Mouse (Mus musculus) heart, embryonic 14.5 days (tissue): Measurements from ENCODE around the gene Lamc3. TPM values are rescaled to one million over a fixed set of nuclear protein-coding genes. Genes with fewer than 3 reads are reported as not detected.

ENCODE experiments used
- ATAC-seq: fragments of 200-750 bp; cut with Nextera tagmentation; 2 replicates; pipeline ENCODE4 v1.8.0; 2017; ENCODE audit warnings: low read depth, moderate TSS enrichment; ENCODE audit not compliant: insufficient number of reproducible peaks, insufficient read depth, low FRiP score
- H3K27ac ChIP-seq, 2 experiments: fragments of 200-500 bp in 1 of 2; fragments of 300-500 bp in 1 of 2; sonication (generic) in 1 of 2; replicated peaks in 1 of 2; 2 replicates each; pipeline ENCODE4 v1.5.1; 2012 to 2014; ENCODE audit warnings: low read depth in 2 of 2, low read length in 2 of 2, control low read depth in 1 of 2, mild to moderate bottlenecking in 1 of 2, mixed read lengths in 1 of 2; ENCODE audit not compliant: control insufficient read depth in 1 of 2, insufficient read depth in 1 of 2
- H3K27me3 ChIP-seq: fragments of 300-500 bp; sonication (generic); 2 replicates; pipeline ENCODE4 v1.6.1; 2014; ENCODE audit warnings: mild to moderate bottlenecking, low read length, control low read depth; ENCODE audit not compliant: control insufficient read depth, insufficient read depth
- H3K36me3 ChIP-seq: fragments of 300-500 bp; sonication (generic); 2 replicates; pipeline ENCODE4 v1.6.1; 2014; ENCODE audit warnings: mild to moderate bottlenecking, control low read depth, low read length, mixed read lengths; ENCODE audit not compliant: control insufficient read depth, insufficient read depth
- H3K4me1 ChIP-seq, 2 experiments: fragments of 200-500 bp in 1 of 2; fragments of 300-500 bp in 1 of 2; sonication (generic) in 1 of 2; 2 replicates each; pipeline ENCODE4 v1.6.1; 2012 to 2014; ENCODE audit warnings: low read length in 2 of 2, control low read depth in 1 of 2, mixed read lengths in 1 of 2; ENCODE audit not compliant: control insufficient read depth in 2 of 2, insufficient read depth in 2 of 2
- H3K4me2 ChIP-seq: fragments of 300-500 bp; sonication (generic); 2 replicates; pipeline ENCODE4 v1.6.1; 2014; ENCODE audit warnings: mild to moderate bottlenecking, low read length
- H3K4me3 ChIP-seq, 2 experiments: fragments of 200-500 bp in 1 of 2; fragments of 300-500 bp in 1 of 2; sonication (generic) in 1 of 2; 2 replicates each; pipeline ENCODE4 v1.5.1; 2012 to 2014; ENCODE audit warnings: low read length in 2 of 2, mild to moderate bottlenecking in 2 of 2, control low read depth in 1 of 2, low read depth in 1 of 2, moderate library complexity in 1 of 2; ENCODE audit not compliant: control insufficient read depth in 1 of 2, insufficient read depth in 1 of 2
- H3K9ac ChIP-seq: fragments of 300-500 bp; sonication (generic); 2 replicates; pipeline ENCODE4 v1.6.1; 2014; ENCODE audit warnings: mild to moderate bottlenecking, low read length
- H3K9me3 ChIP-seq: fragments of 300-500 bp; sonication (generic); 2 replicates; pipeline ENCODE4 v1.6.1; 2016; ENCODE audit warnings: low read length, control low read depth; ENCODE audit not compliant: control insufficient read depth
- WGBS: fragments of 180-500 bp; shearing (Covaris S2); extraction: QIAGEN DNeasy Blood & Tissue Kit; methylation state at CpG from one replicate; pipeline ENCODE4 v1.1.7; 2014; 5-methylcytosine and 5-hydroxymethylcytosine counted together
- polyA plus RNA-seq: library from polyadenylated mRNA; unstranded; fragments of >200 nt; fragmentation: Nextera tagmentation; extraction: Ambion mirVana; gene quantifications from 2 replicates; pipeline ENCODE4 v1.2.1, GENCODE M21; 2014

Gene Lamc3
- polyA plus RNA-seq, 1 experiment from 2014 or later, result 0.24 TPM

DNA sequence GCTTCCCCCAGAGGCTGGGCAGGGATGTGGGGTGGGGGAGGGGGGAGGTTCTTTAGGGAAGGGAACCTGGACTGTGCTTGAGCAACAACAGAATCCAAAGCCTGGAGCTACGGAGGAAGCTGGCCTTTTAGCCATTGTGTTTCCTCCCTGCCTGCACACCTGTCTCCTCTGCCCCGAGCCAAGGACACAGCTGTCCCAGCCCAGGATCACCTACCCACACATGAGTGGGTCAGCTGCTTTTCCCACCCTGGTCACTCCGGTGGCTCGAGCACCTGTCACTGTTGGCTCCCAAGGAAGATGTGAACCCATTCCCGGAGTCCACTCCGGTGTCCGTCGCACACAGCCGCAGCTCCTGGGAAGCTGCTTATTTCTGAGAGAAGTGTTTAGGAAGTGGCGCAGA, 70.1 kb downstream of the Lamc3 start:
- Histone ChIP-seq H3K27ac (no peak overlapping the region), H3K9ac (no peak overlapping the region), H3K36me3 (peaks cover 15% of the 10 kb centered on the region), H3K27me3 (no peaks in the 10 kb centered on the region), H3K9me3 (no peaks in the 10 kb centered on the region), H3K4me3 (no peak overlapping the region), H3K4me1 (peaks cover 21 to 29% of the 10 kb centered on the region in 2 experiments), H3K4me2 (no peak overlapping the region)
- 93% methylated on average over 10 of the region's 10 CpGs for WGBS
- ATAC-seq, result no peak

DNA sequence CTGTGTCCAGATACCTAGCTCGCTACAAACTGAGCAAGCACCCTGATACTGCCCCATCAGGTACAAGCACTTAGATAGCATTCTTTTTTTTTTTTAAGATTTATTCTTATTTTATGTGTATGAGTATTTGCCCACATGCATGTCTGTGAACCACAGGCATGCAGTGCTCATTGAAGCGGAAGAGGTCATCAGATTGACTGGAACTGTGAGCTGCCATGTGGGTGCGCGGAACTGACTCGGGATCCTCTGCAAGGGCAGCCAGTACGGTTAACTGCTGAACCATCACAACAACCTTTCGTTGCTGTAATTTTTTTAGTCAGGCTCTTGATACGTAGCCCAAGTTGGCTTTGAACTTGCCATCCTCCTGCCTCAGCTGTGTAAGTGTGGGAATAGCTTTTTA, 73.9 kb downstream of the Lamc3 start:
- WGBS, result 96% methylated on average over 8 of the region's 8 CpGs
- no peaks in the 10 kb centered on the region for H3K27me3 ChIP-seq
- H3K27ac ChIP-seq, result no peak overlapping the region
- no peaks in the 10 kb centered on the region for H3K9me3 ChIP-seq
- peaks cover 27% of the 10 kb centered on the region for H3K36me3 ChIP-seq
- no peak overlapping the region for H3K4me2 ChIP-seq
- no peak for ATAC-seq
- no peak overlapping the region for H3K9ac ChIP-seq
- H3K4me3 ChIP-seq, result no peak overlapping the region
- no peaks in the 10 kb centered on the region; a peak in 2 of 4 replicates for H3K4me1 ChIP-seq

DNA sequence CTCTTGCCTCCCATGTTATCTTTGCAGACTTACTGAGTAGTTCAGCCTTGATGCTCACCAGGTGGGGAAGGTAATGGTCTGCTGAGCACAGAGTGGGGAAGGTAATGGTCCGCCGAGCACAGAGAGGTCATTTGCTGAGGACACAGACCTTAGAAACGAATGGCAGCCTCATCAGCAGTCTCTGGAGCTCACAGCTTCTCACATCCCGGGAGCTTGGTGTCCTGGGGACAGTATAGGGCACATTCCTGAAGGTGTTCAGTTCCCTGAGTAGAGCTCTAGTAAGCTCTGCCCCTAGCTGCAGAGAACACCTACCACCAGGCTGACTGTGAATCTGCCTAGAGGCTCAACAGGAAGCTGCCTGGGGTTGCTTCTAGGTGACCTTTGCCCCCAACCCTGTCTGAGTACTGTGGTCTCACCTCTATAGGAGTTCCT, 74.7 kb downstream of the Lamc3 start:
- 63% methylated on average over 4 of the region's 4 CpGs for WGBS
- ATAC-seq, result no peak
- H3K9me3 ChIP-seq, result no peaks in the 10 kb centered on the region
- H3K4me3 ChIP-seq, result no peak overlapping the region
- H3K4me2 ChIP-seq, result no peak overlapping the region
- no peaks in the 10 kb centered on the region; a peak in 2 of 4 replicates for H3K4me1 ChIP-seq
- H3K27me3 ChIP-seq, result no peaks in the 10 kb centered on the region
- no peak overlapping the region for H3K27ac ChIP-seq
- H3K9ac ChIP-seq, result no peak overlapping the region
- peaks cover 27% of the 10 kb centered on the region for H3K36me3 ChIP-seq

DNA sequence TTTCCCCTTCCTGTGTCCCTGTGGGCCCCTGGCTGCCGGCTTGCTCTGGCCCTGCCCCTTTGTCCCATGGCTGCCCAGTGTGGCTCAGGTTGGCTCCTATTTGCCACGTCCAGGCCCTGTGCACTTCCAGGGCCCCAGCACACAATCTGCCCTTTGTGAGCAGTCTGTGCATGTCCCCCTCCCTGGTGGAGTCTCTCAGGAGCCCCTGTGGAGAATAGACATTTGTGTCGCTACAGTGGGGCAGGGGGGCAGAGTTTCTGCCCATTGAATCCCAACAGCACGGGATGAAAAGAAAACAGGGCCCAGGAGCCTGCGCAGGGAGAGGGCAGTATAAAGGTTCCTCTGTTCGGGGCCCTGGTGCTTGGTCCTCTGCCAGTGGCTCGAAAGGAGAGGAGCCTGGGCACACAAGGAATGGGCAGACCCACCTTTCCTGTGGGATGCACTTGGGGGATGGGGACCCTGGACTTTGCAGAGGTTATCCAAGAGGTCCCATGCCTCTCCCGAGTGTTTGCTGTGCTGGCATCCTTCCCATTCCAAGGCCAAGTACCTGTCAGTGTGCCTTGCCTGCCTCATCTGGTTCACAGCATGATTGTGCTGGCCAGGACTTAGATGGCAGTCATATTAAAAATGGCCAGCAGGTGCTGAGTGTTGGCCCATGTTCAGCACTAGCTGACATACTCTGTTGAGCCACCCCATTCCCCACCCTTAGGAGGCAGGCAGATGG, 75.6 kb downstream of the Lamc3 start:
- H3K4me2 ChIP-seq, result no peak overlapping the region
- H3K27me3 ChIP-seq, result no peaks in the 10 kb centered on the region
- no peak for ATAC-seq
- WGBS, result 63% methylated on average over 8 of the region's 8 CpGs
- H3K4me3 ChIP-seq, result no peak overlapping the region
- no peak overlapping the region; the same call in 1 of the 2 replicates for H3K9ac ChIP-seq
- peaks cover 27% of the 10 kb centered on the region for H3K36me3 ChIP-seq
- no peaks in the 10 kb centered on the region; a peak in 2 of 4 replicates for H3K4me1 ChIP-seq
- H3K9me3 ChIP-seq, result no peaks in the 10 kb centered on the region
- peak overlapping the region in 1 of 2 experiments; percentile 19; a peak in 1 of 4 replicates for H3K27ac ChIP-seq

DNA sequence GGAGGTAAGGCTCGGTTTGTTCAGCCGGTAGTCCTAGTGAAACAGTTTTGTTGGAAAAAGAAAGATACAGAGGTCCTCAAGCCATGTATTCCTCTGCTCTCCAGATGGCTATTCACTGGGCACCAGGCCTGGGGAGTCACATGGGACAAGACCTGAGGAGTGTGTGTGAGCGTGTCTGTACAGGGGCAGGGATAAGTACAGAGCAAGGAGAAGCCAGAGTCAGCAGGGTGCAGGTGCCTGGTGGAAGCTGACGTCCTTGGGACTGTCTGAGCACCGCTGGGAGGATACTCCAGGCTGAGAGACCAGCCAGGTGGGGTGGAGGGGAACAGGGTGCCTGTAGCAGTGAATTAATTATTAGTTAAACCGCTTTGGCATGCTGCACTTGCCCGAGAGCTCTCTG, 76.4 kb downstream of the Lamc3 start:
- H3K27ac ChIP-seq, result no peak overlapping the region
- no peak overlapping the region for H3K9ac ChIP-seq
- no peaks in the 10 kb centered on the region for H3K9me3 ChIP-seq
- H3K4me3 ChIP-seq, result no peak overlapping the region
- H3K4me1 ChIP-seq, result no peaks in the 10 kb centered on the region; a peak in 2 of 4 replicates
- H3K36me3 ChIP-seq, result peaks cover 27% of the 10 kb centered on the region
- no peak for ATAC-seq
- H3K27me3 ChIP-seq, result no peaks in the 10 kb centered on the region
- 79% methylated on average over 7 of the region's 7 CpGs for WGBS
- no peak overlapping the region for H3K4me2 ChIP-seq

DNA sequence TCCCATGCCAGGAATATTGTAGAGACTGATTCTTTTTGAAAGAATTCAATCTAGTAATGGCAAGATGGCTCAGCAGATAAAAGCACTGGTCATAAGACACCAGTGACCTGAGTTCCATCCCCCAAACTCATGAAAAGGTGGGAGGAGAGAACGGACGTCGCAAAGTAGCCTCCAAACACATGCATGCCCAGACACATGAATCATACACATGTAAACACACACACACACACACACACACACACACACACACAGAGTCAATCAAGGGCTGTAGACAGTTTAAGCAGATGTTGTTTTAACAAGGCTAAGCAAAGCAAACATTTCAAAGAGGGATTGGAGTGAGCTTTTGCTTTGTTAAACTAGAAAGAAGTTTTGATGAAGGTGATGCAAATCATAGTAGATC, 77.1 kb downstream of the Lamc3 start:
- no peak overlapping the region for H3K4me3 ChIP-seq
- no peak overlapping the region for H3K27ac ChIP-seq

DNA sequence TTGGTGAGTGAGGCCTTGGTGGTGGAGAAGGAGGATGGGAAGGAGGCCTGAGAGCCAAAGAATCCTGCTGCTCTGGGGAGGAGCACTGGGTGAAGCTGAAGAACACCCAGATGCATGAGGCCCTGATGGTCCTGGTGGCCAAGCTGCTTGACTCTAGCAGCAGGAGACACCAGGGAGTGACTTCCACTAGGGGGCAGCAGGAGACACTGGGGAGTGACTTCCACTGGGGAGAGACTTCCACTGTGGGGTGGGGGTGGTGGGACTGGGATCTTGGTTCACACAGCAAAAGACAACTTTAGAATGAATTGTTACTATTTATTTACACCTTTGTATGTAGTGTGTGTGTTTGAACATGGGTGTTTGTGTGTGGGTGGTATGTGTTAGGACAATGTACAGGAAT, 78.0 kb downstream of the Lamc3 start:
- Histone ChIP-seq H3K9me3 (no peaks in the 10 kb centered on the region), H3K27ac (no peak overlapping the region), H3K36me3 (peaks cover 36% of the 10 kb centered on the region), H3K4me1 (no peaks in the 10 kb centered on the region; a peak in 2 of 4 replicates), H3K27me3 (no peaks in the 10 kb centered on the region), H3K9ac (no peak overlapping the region), H3K4me2 (no peak overlapping the region), H3K4me3 (no peak overlapping the region)
- ATAC-seq, result no peak

More for the DNA sequence above, 77.1 kb downstream of the Lamc3 start:
- Histone ChIP-seq H3K9ac (no peak overlapping the region), H3K4me2 (no peak overlapping the region), H3K27me3 (no peaks in the 10 kb centered on the region), H3K9me3 (no peaks in the 10 kb centered on the region), H3K4me1 (no peaks in the 10 kb centered on the region; a peak in 2 of 4 replicates), H3K36me3 (peaks cover 29% of the 10 kb centered on the region)
- WGBS, result 84% methylated on average over 3 of the region's 3 CpGs
- ATAC-seq, result no peak

DNA sequence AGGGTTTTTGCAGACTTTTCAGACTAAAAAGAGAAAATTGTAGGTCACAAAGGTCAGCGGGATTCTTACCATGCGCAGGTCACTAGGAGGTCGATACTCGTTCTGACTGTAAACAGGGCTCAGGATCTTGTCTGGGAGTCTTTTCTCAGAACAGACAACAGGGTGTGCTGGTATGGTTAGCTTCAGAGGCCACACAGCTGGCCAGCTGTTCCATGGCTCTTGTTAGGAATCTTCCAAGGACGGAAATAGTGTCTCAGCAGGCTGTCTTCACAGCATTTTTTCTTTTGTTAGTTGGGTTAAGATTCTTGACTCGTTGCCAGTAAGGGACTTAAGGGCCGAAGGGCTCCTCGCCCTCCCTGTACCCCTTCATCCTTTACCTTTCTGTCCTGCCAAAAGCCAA, 79.7 kb downstream of the Lamc3 start:
- H3K27me3 ChIP-seq, result no peaks in the 10 kb centered on the region
- H3K36me3 ChIP-seq, result peaks cover 38% of the 10 kb centered on the region
- no peak overlapping the region for H3K27ac ChIP-seq
- H3K4me3 ChIP-seq, result no peak overlapping the region
- H3K4me1 ChIP-seq, result no peaks in the 10 kb centered on the region; a peak in 2 of 4 replicates
- WGBS, result 73% methylated on average over 8 of the region's 8 CpGs
- no peaks in the 10 kb centered on the region for H3K9me3 ChIP-seq
- H3K4me2 ChIP-seq, result no peak overlapping the region
- no peak overlapping the region for H3K9ac ChIP-seq
- ATAC-seq, result no peak
